Mouse (Mus musculus) hindbrain, embryonic 16.5 days (tissue): ENCODE data around the gene Noc3l. TPM values are rescaled to one million over a fixed set of nuclear protein-coding genes. Genes with fewer than 3 reads are reported as not detected.

Source experiments
- ATAC-seq: fragments of 200-750 bp; cut with Nextera tagmentation; 2 replicates; pipeline ENCODE4 v1.8.0; 2017; ENCODE audit warnings: moderate TSS enrichment, moderate library complexity
- H3K27ac ChIP-seq: fragments of 300-500 bp; sonication (generic); 2 replicates; pipeline ENCODE4 v1.5.1; 2014; ENCODE audit warnings: low read depth, mild to moderate bottlenecking, control low read depth, low read length, moderate library complexity
- H3K27me3 ChIP-seq: fragments of 300-500 bp; sonication (generic); replicated peaks from 2 replicates; pipeline ENCODE4 v1.6.1; 2014; ENCODE audit warnings: low read length; ENCODE audit not compliant: control insufficient read depth, insufficient read depth
- H3K36me3 ChIP-seq: fragments of 300-500 bp; sonication (generic); 2 replicates; pipeline ENCODE4 v1.6.1; 2014; ENCODE audit warnings: mild to moderate bottlenecking, low read length, moderate library complexity, mixed read lengths; ENCODE audit not compliant: control insufficient read depth, insufficient read depth
- H3K4me1 ChIP-seq: fragments of 300-500 bp; sonication (generic); 2 replicates; pipeline ENCODE4 v1.6.1; 2014; ENCODE audit warnings: low read depth, low read length; ENCODE audit not compliant: control insufficient read depth, insufficient read depth
- H3K4me2 ChIP-seq: fragments of 300-500 bp; sonication (generic); 2 replicates; pipeline ENCODE4 v1.6.1; 2014; ENCODE audit warnings: mild to moderate bottlenecking, low read length, control low read depth, moderate library complexity
- H3K4me3 ChIP-seq: fragments of 300-500 bp; sonication (generic); 2 replicates; pipeline ENCODE4 v1.5.1; 2014; ENCODE audit warnings: mild to moderate bottlenecking, low read length, control low read depth, moderate library complexity
- H3K9ac ChIP-seq: fragments of 300-500 bp; sonication (generic); 2 replicates; pipeline ENCODE4 v1.6.1; 2014; ENCODE audit warnings: low read depth, mild to moderate bottlenecking, control low read depth, low read length, moderate library complexity
- H3K9me3 ChIP-seq: fragments of 300-500 bp; sonication (generic); 2 replicates; pipeline ENCODE4 v1.6.1; 2014; ENCODE audit warnings: mild to moderate bottlenecking, low read length, moderate library complexity; ENCODE audit not compliant: control insufficient read depth
- WGBS: fragments of 180-500 bp; shearing (Covaris S2); extraction: QIAGEN DNeasy Blood & Tissue Kit; methylation state at CpG from one replicate; pipeline ENCODE4 v1.1.7; 2014; 5-methylcytosine and 5-hydroxymethylcytosine counted together
- polyA plus RNA-seq: library from polyadenylated mRNA; unstranded; fragments of >200 nt; fragmentation: Nextera tagmentation; extraction: Ambion mirVana; gene quantifications from 2 replicates; pipeline ENCODE4 v1.2.1, GENCODE M21; 2015

The Noc3l gene
- polyA plus RNA-seq, 1 experiment from 2014 or later: 3.3 TPM

- no peak overlapping the region for H3K9ac ChIP-seq
- no peak overlapping the region for H3K4me2 ChIP-seq
- no peaks in the 10 kb centered on the region for H3K36me3 ChIP-seq
- WGBS: 55% methylated on average over 2 of the region's 2 CpGs
- no peaks in the 10 kb centered on the region for H3K4me1 ChIP-seq
- ATAC-seq: no peak
- H3K27me3 ChIP-seq: no peaks in the 10 kb centered on the region
- no peaks in the 10 kb centered on the region for H3K9me3 ChIP-seq
- H3K4me3 ChIP-seq: no peak overlapping the region
- H3K27ac ChIP-seq: no peak overlapping the region
These were observed 40.2 kb downstream of the Noc3l start for GRCm38 (mm10) chr19:38778805-38779204.

GRCm38 (mm10) chr19:38775548-38775947 lies 43.5 kb downstream of the Noc3l start:
- Histone ChIP-seq H3K4me2 (no peak overlapping the region), H3K27me3 (no peaks in the 10 kb centered on the region), H3K27ac (no peak overlapping the region), H3K9ac (no peak overlapping the region), H3K4me3 (no peak overlapping the region), H3K4me1 (no peaks in the 10 kb centered on the region), H3K9me3 (no peaks in the 10 kb centered on the region), H3K36me3 (no peaks in the 10 kb centered on the region)
- WGBS: 63% methylated on average over 4 of the region's 4 CpGs
- 0 out of 2 replicates have a peak, but pooled peaks have one; percentile 56 for ATAC-seq

GRCm38 (mm10) chr19:38766306-38766705 lies 52.7 kb downstream of the Noc3l start:
- Histone ChIP-seq H3K36me3 (no peaks in the 10 kb centered on the region), H3K4me2 (no peak overlapping the region), H3K4me3 (no peak overlapping the region), H3K9me3 (no peaks in the 10 kb centered on the region), H3K27ac (no peak overlapping the region), H3K27me3 (no peaks in the 10 kb centered on the region), H3K4me1 (no peaks in the 10 kb centered on the region), H3K9ac (no peak overlapping the region)
- ATAC-seq: no peak
- 93% methylated on average over 2 of the region's 2 CpGs for WGBS

- Histone ChIP-seq H3K27ac (no peak overlapping the region), H3K27me3 (no peaks in the 10 kb centered on the region), H3K4me3 (no peak overlapping the region), H3K4me2 (no peak overlapping the region), H3K4me1 (no peaks in the 10 kb centered on the region), H3K9me3 (no peaks in the 10 kb centered on the region), H3K9ac (no peak overlapping the region), H3K36me3 (no peaks in the 10 kb centered on the region)
- WGBS: 73% methylated on average over 3 of the region's 3 CpGs
- ATAC-seq: no peak
These were observed 58.6 kb downstream of the Noc3l start for GRCm38 (mm10) chr19:38760441-38760840.

- H3K4me3 ChIP-seq: no peak overlapping the region
- H3K36me3 ChIP-seq: no peaks in the 10 kb centered on the region
- no peak for ATAC-seq
- H3K9me3 ChIP-seq: no peaks in the 10 kb centered on the region
- 77% methylated on average over 7 of the region's 7 CpGs for WGBS
- H3K4me2 ChIP-seq: no peak overlapping the region
- no peak overlapping the region for H3K9ac ChIP-seq
- H3K27me3 ChIP-seq: no peaks in the 10 kb centered on the region
- H3K27ac ChIP-seq: no peak overlapping the region
- H3K4me1 ChIP-seq: no peaks in the 10 kb centered on the region
These were observed 60.2 kb downstream of the Noc3l start for GRCm38 (mm10) chr19:38758685-38759472.

- Histone ChIP-seq H3K4me3 (no peak overlapping the region), H3K27ac (no peak overlapping the region), H3K36me3 (no peaks in the 10 kb centered on the region), H3K4me2 (no peak overlapping the region), H3K9me3 (no peaks in the 10 kb centered on the region), H3K4me1 (no peaks in the 10 kb centered on the region), H3K9ac (no peak overlapping the region), H3K27me3 (no peaks in the 10 kb centered on the region)
- no peak for ATAC-seq
- WGBS: 59% methylated on average over 5 of the region's 5 CpGs
These were observed 61.0 kb downstream of the Noc3l start for GRCm38 (mm10) chr19:38758056-38758455.

- Histone ChIP-seq H3K9ac (no peak overlapping the region), H3K27me3 (no peaks in the 10 kb centered on the region), H3K4me1 (no peaks in the 10 kb centered on the region), H3K27ac (no peak overlapping the region), H3K36me3 (no peaks in the 10 kb centered on the region), H3K4me3 (no peak overlapping the region), H3K9me3 (no peaks in the 10 kb centered on the region), H3K4me2 (no peak overlapping the region)
- 72% methylated on average over 3 of the region's 3 CpGs for WGBS
- ATAC-seq: no peak
These were observed 61.9 kb downstream of the Noc3l start for GRCm38 (mm10) chr19:38757161-38757560.

GRCm38 (mm10) chr19:38750192-38750591 lies 68.8 kb downstream of the Noc3l start:
- Histone ChIP-seq H3K27ac (no peak overlapping the region), H3K9ac (no peak overlapping the region), H3K36me3 (no peaks in the 10 kb centered on the region), H3K27me3 (no peaks in the 10 kb centered on the region), H3K4me1 (no peaks in the 10 kb centered on the region), H3K4me2 (no peak overlapping the region), H3K4me3 (no peak overlapping the region), H3K9me3 (no peaks in the 10 kb centered on the region)
- WGBS: 72% methylated on average over 4 of the region's 4 CpGs
- no peak for ATAC-seq

- no peaks in the 10 kb centered on the region for H3K9me3 ChIP-seq
- no peak for ATAC-seq
- no peak overlapping the region for H3K9ac ChIP-seq
- no peaks in the 10 kb centered on the region for H3K4me1 ChIP-seq
- no peaks in the 10 kb centered on the region for H3K36me3 ChIP-seq
- no peak overlapping the region for H3K4me2 ChIP-seq
- no peak overlapping the region for H3K27ac ChIP-seq
- no peak overlapping the region for H3K4me3 ChIP-seq
- no peaks in the 10 kb centered on the region for H3K27me3 ChIP-seq
- WGBS: 74% methylated on average over 6 of the region's 6 CpGs
These were observed 72.5 kb downstream of the Noc3l start for GRCm38 (mm10) chr19:38746492-38747014.
